Mouse (Mus musculus) kidney, adult 9 months (tissue): ENCODE measurements at regions not wholly inside any gene's neighbourhood (a gene's known extent, or its start where the extent isn't known, plus 50 kb on each side); places are given as distances from the start of the nearest gene placed in this dataset.

Experiments used
- DNase-seq: peaks from one replicate; pipeline ENCODE4 v3.0.0; 2022

GRCm38 (mm10) chr6:84383718-84384117 is 210.0 kb downstream of the Cyp26b1 start:
- no peak for DNase-seq

GRCm38 (mm10) chr6:84383141-84383540 is 210.6 kb downstream of the Cyp26b1 start:
- no peak for DNase-seq

- no peak for DNase-seq
These were observed 212.1 kb downstream of the Cyp26b1 start for GRCm38 (mm10) chr6:84381571-84381970.

GRCm38 (mm10) chr6:84376666-84377065 is 217.0 kb downstream of the Cyp26b1 start:
- DNase-seq: no peak

- DNase-seq: peak; percentile 34
These were observed 218.2 kb downstream of the Cyp26b1 start for GRCm38 (mm10) chr6:84375498-84375897.

- no peak for DNase-seq
These were observed 227.3 kb downstream of the Cyp26b1 start for GRCm38 (mm10) chr6:84366365-84366764.

GRCm38 (mm10) chr6:84365914-84366313 is 227.8 kb downstream of the Cyp26b1 start:
- DNase-seq: no peak

- DNase-seq: no peak
These were observed 228.7 kb downstream of the Cyp26b1 start for GRCm38 (mm10) chr6:84364964-84365363.

GRCm38 (mm10) chr6:84362331-84362730 is 231.4 kb downstream of the Cyp26b1 start:
- DNase-seq: no peak

GRCm38 (mm10) chr6:84357911-84358310 is 235.8 kb downstream of the Cyp26b1 start:
- no peak for DNase-seq

GRCm38 (mm10) chr6:84353425-84354220 is 240.1 kb downstream of the Cyp26b1 start:
- DNase-seq: no peak

GRCm38 (mm10) chr6:84344936-84345335 is 248.8 kb downstream of the Cyp26b1 start:
- no peak for DNase-seq

GRCm38 (mm10) chr6:84333666-84334179 is 260.0 kb downstream of the Cyp26b1 start:
- DNase-seq: no peak

- DNase-seq: no peak
These were observed 264.6 kb downstream of the Cyp26b1 start for GRCm38 (mm10) chr6:84329106-84329505.

GRCm38 (mm10) chr6:84328030-84328390 is 265.7 kb downstream of the Cyp26b1 start:
- no peak for DNase-seq

GRCm38 (mm10) chr6:84327306-84328029 is 266.2 kb downstream of the Cyp26b1 start:
- DNase-seq: no peak

- DNase-seq: peak; percentile 5
These were observed 268.2 kb downstream of the Cyp26b1 start for GRCm38 (mm10) chr6:84325384-84326114.

- DNase-seq: no peak
These were observed 269.5 kb downstream of the Cyp26b1 start for GRCm38 (mm10) chr6:84324185-84324584.

GRCm38 (mm10) chr6:84322528-84322927 is 271.2 kb downstream of the Cyp26b1 start:
- DNase-seq: no peak

GRCm38 (mm10) chr6:84320586-84320985 is 273.1 kb downstream of the Cyp26b1 start:
- no peak for DNase-seq

GRCm38 (mm10) chr6:84318774-84319173 is 274.9 kb downstream of the Cyp26b1 start:
- DNase-seq: no peak

GRCm38 (mm10) chr6:84317026-84317425 is 276.7 kb downstream of the Cyp26b1 start:
- DNase-seq: peak; percentile 27

- DNase-seq: no peak
These were observed 278.4 kb downstream of the Cyp26b1 start for GRCm38 (mm10) chr6:84315175-84315912.
